Mouse (Mus musculus): ENCODE measurements at regions not wholly inside any gene's neighbourhood (a gene's known extent, or its start where the extent isn't known, plus 50 kb on each side); places are given as distances from the start of the nearest gene placed in this dataset.

GRCm38 (mm10) chr14:118416163-118416562, 149.4 kb downstream of the Gm9376 start:
- no peak for DNase-seq (ENCODE audit: low spot score in 2 of 2)
- intact Hi-C loops (cut with DNase I) = no loop called here

GRCm38 (mm10) chr14:118419442-118420193, 152.9 kb downstream of the Gm9376 start:
- no peak for DNase-seq (ENCODE audit: low spot score in 2 of 2)
- intact Hi-C loops (cut with DNase I) = no loop called here

GRCm38 (mm10) chr14:118422351-118423001, 155.7 kb downstream of the Gm9376 start:
- DNase-seq (ENCODE audit: low spot score in 2 of 2) = peak; percentile 11 to 12
- intact Hi-C loops (cut with DNase I) = no loop called here

GRCm38 (mm10) chr14:118423269-118423668, 156.5 kb downstream of the Gm9376 start:
- intact Hi-C loops (cut with DNase I) = no loop called here
- DNase-seq (ENCODE audit: low spot score in 2 of 2) = no peak

GRCm38 (mm10) chr14:118426562-118426961, 159.8 kb downstream of the Gm9376 start:
- no peak for DNase-seq (ENCODE audit: low spot score in 2 of 2)
- intact Hi-C loops (cut with DNase I) = no loop called here

GRCm38 (mm10) chr14:118430286-118430685, 163.5 kb downstream of the Gm9376 start:
- intact Hi-C loops (cut with DNase I) = no loop called here
- DNase-seq (ENCODE audit: low spot score in 2 of 2) = no peak

- intact Hi-C loops (cut with DNase I) = no loop called here
- DNase-seq (ENCODE audit: low spot score in 2 of 2) = no peak
Observed at GRCm38 (mm10) chr14:118430740-118431139, 164.0 kb downstream of the Gm9376 start.

GRCm38 (mm10) chr14:118431241-118431882, 164.6 kb downstream of the Gm9376 start:
- DNase-seq (ENCODE audit: low spot score in 2 of 2) = no peak

More at GRCm38 (mm10) chr14:118431241-118431882, 164.6 kb downstream of the Gm9376 start:
- intact Hi-C loops (cut with DNase I) = no loop called here
